Comparison of ENCODE assay signal across 8 mouse cellular contexts in genomic region chr2:78868511-78868854, GRCm38 (mm10). TPM values are rescaled to one million over a fixed set of nuclear protein-coding genes. Genes with fewer than 3 reads are reported as not detected.
DNase-seq lines count a peak whose midpoint lies in the region; ATAC-seq and TF ChIP-seq lines count a peak whose summit lies in the region.

No protein-coding gene starts in this region.

- H3K4me2 ChIP-seq in forebrain, embryonic 15.5 days (replicated peaks) = peak overlapping the region; percentile 86
- H3K4me2 ChIP-seq in lung, postnatal 0 days (replicated peaks; ENCODE audit: low read depth, low read length) = peak overlapping the region; percentile 79

- H3K27ac ChIP-seq in forebrain, embryonic 15.5 days (replicated peaks) = peak overlapping the region; percentile 97
- peak overlapping the region; percentile 97 for H3K27ac ChIP-seq in lung, postnatal 0 days (ENCODE audit: low read length)

- no peaks in the 10 kb centered on the region for H3K36me3 ChIP-seq in forebrain, embryonic 15.5 days
- no peaks in the 10 kb centered on the region for H3K36me3 ChIP-seq in lung, postnatal 0 days (ENCODE audit: insufficient read depth, low read length)

- H3K27me3 ChIP-seq in forebrain, embryonic 15.5 days = no peaks in the 10 kb centered on the region
- no peaks in the 10 kb centered on the region for H3K27me3 ChIP-seq in lung, postnatal 0 days (replicated peaks; ENCODE audit: insufficient read depth, low read length)

- peak overlapping the region; percentile 97 for H3K9ac ChIP-seq in forebrain, embryonic 15.5 days (replicated peaks)
- H3K9ac ChIP-seq in lung, postnatal 0 days (replicated peaks; ENCODE audit: low read depth) = peak overlapping the region; percentile 92

- under 1% methylated on average over 39 of the region's 44 CpGs for WGBS in forebrain, embryonic 15.5 days
- WGBS in lung, postnatal 0 days = 0% methylated on average over 18 of the region's 44 CpGs

- intact Hi-C loops in heart, postnatal 36 days (cut with DNase I) = loop anchor here (5.0 to 10.0 kb wide), 2 partner anchors 766 to 821 kb away; partner anchors contain the start of gene Itprid2

- H3K4me3 ChIP-seq in forebrain, embryonic 15.5 days = peak overlapping the region; percentile 80
- peak overlapping the region; percentile 98 for H3K4me3 ChIP-seq in lung, postnatal 0 days (ENCODE audit: low read depth, low read length)

- DNase-seq in ES-CJ7 (ENCODE audit: low read depth, low spot score) = peak; percentile 87
- DNase-seq in cerebellum, adult 11 months = peak; percentile 77
- DNase-seq in heart, postnatal 36 days = peak; percentile 79 to 83
- peak; percentile 72 to 79 for DNase-seq in layer of hippocampus, postnatal 10 days (ENCODE audit: low spot score in 2 of 2)
- peak; percentile 90 for DNase-seq in lung, postnatal 0 days (ENCODE audit: low spot score)
- DNase-seq in ovary, postnatal 10 days (ENCODE audit: low spot score) = peak; percentile 59
- DNase-seq in thymus, postnatal 10 days (ENCODE audit: low spot score in 2 of 2) = peak; percentile 76 to 77

- H3K4me1 ChIP-seq in forebrain, embryonic 15.5 days = peaks cover 27% of the 10 kb centered on the region
- peaks cover 14% of the 10 kb centered on the region; the same call in 1 of the 2 replicates for H3K4me1 ChIP-seq in lung, postnatal 0 days (ENCODE audit: insufficient read depth, low read depth, low read length)

- TF ChIP-seq CTCF in lung, postnatal 0 days (IDR thresholded peaks at IDR 0.05) = no peak

- no peak for TF ChIP-seq EP300 in lung, postnatal 0 days (IDR thresholded peaks at IDR 0.05)

- H3K9me3 ChIP-seq in forebrain, embryonic 15.5 days = no peaks in the 10 kb centered on the region
- H3K9me3 ChIP-seq in lung, postnatal 0 days (ENCODE audit: low read length) = no peaks in the 10 kb centered on the region

- peak; percentile 73 for ATAC-seq in forebrain, embryonic 15.5 days (replicated peaks)
- ATAC-seq in lung, postnatal 0 days = peak; percentile 89

RNA-seq across cellular contexts. Expression of gene Ube2e3, which starts 0.6 kb away (rescaled TPM):
- 259 and 261 TPM in 2 replicates for polyA plus RNA-seq in forebrain, embryonic 15.5 days (2015; fragmentation: Nextera tagmentation; extraction: Ambion mirVana)
- 10 to 100 TPM; 45.4 to 48.0 TPM for total RNA-seq in heart, postnatal 36 days (2021)
- total RNA-seq in layer of hippocampus, postnatal 10 days (2021) = 100 to 1,000 TPM; 127 to 134 TPM
- polyA plus RNA-seq in lung, postnatal 0 days (2015; fragmentation: Nextera tagmentation; extraction: Ambion mirVana) = 94.7 and 97.5 TPM in 2 replicates

Comparison
In these comparisons a context has a peak if more than half of its experiments do, and no peak if none do; other contexts are left out.
1. Peak in every context shown above with its lines: DNase-seq, ATAC-seq, H3K4me3 ChIP-seq and H3K27ac ChIP-seq.